Mouse (Mus musculus): Measurements from ENCODE around the gene Daam2. TPM values are rescaled to one million over a fixed set of nuclear protein-coding genes. Genes with fewer than 3 reads are reported as not detected.

Gene Daam2
- total RNA-seq, 1 experiment: 0.13 TPM

DNA sequence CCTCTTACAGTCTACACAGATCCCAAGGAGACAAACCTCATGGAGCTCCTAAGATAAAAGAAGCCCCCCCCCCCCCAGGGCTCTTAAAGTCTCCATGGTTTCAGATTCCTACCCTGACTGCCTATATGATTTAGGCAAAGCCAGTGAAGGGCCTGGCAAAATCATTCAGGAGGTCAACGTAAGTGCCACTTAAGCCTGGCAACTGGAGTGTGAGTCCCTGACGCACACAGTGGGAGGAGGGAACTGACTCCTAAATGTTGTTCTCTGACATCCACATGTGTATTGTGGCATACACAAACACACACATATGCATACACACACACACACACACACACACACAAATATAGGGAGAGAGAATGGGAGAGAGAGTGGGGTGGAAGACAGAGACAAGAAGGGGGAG lies 12.7 kb downstream of the Daam2 start:
- TF ChIP-seq HCFC1 (IDR thresholded peaks at IDR 0.05; ENCODE audit: borderline replicate concordance, insufficient read depth, low read length): no peak
- no peak for TF ChIP-seq MAFK (IDR thresholded peaks at IDR 0.05; ENCODE audit: insufficient read depth, low read depth, low read length)
- TF ChIP-seq ZNF384 (IDR thresholded peaks at IDR 0.05; ENCODE audit: low read depth, low read length): no peak
- TF ChIP-seq ZC3H11A (IDR thresholded peaks at IDR 0.05; ENCODE audit: borderline replicate concordance, low read depth, low read length): no peak
- TF ChIP-seq CHD2 (IDR thresholded peaks at IDR 0.05; ENCODE audit: low read depth, low read length): no peak
- Histone ChIP-seq H3K9ac (ENCODE audit: insufficient read depth, low read depth, low read length, poor library complexity, severe bottlenecking) (no peak overlapping the region), H3K36me3 (ENCODE audit: control insufficient read depth, insufficient read depth, low read length, poor library complexity, severe bottlenecking) (no peaks in the 10 kb centered on the region), H3K9me3 (ENCODE audit: control insufficient read depth, insufficient read depth, low read depth, low read length) (no peaks in the 10 kb centered on the region), H3K4me3 (ENCODE audit: insufficient read depth in 1 of 2, low read depth in 1 of 2, low read length in 2 of 2, poor library complexity in 1 of 2, severe bottlenecking in 1 of 2) (no peak overlapping the region), H3K27ac (ENCODE audit: insufficient read depth, low read depth, low read length, poor library complexity, severe bottlenecking) (no peak overlapping the region), H3K4me1 (ENCODE audit: control insufficient read depth in 2 of 2, insufficient read depth in 2 of 2, low read length in 2 of 2, poor library complexity in 1 of 2) (no peaks in the 10 kb centered on the region)
- DNase-seq (ENCODE audit: low read depth, low spot score): no peak
- in situ Hi-C loops (cut with MboI; ENCODE audit: low sequenced_read_pairs in 2 of 2, unreplicated experiment in 2 of 2): no loop called here

DNA sequence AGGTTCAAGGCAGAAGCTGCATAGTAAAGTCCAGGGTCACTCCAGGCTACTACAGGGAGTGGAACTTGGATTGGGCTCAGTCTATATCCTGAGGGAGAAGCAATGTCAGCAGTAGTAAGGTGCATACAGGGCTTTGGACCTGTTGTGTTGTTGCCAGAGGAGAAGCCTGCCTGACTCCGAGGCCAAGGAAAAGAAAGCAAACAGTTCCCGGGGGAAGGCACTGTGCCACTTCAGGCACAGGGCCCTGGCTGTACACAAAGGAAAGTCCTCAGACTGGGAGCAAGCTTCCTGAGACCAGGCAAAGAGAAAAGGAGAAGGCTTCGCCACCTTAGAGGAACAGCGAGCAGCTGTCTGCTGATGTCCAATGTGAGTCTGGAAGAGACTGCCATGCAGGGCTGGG lies 18.1 kb downstream of the Daam2 start:
- H3K4me3 ChIP-seq (ENCODE audit: insufficient read depth in 1 of 2, low read depth in 1 of 2, low read length in 2 of 2, poor library complexity in 1 of 2, severe bottlenecking in 1 of 2): no peak overlapping the region
- H3K36me3 ChIP-seq (ENCODE audit: control insufficient read depth, insufficient read depth, low read length, poor library complexity, severe bottlenecking): no peaks in the 10 kb centered on the region
- no peak overlapping the region for H3K9ac ChIP-seq (ENCODE audit: insufficient read depth, low read depth, low read length, poor library complexity, severe bottlenecking)
- no peak for TF ChIP-seq MAFK (IDR thresholded peaks at IDR 0.05; ENCODE audit: insufficient read depth, low read depth, low read length)
- TF ChIP-seq HCFC1 (IDR thresholded peaks at IDR 0.05; ENCODE audit: borderline replicate concordance, insufficient read depth, low read length): no peak
- TF ChIP-seq CHD2 (IDR thresholded peaks at IDR 0.05; ENCODE audit: low read depth, low read length): no peak
- TF ChIP-seq ZNF384 (IDR thresholded peaks at IDR 0.05; ENCODE audit: low read depth, low read length): no peak
- TF ChIP-seq ZC3H11A (IDR thresholded peaks at IDR 0.05; ENCODE audit: borderline replicate concordance, low read depth, low read length): no peak
- H3K9me3 ChIP-seq (ENCODE audit: control insufficient read depth, insufficient read depth, low read depth, low read length): no peaks in the 10 kb centered on the region
- DNase-seq (ENCODE audit: low read depth, low spot score): no peak
- no peaks in the 10 kb centered on the region for H3K4me1 ChIP-seq (ENCODE audit: control insufficient read depth in 2 of 2, insufficient read depth in 2 of 2, low read length in 2 of 2, poor library complexity in 1 of 2)
- in situ Hi-C loops (cut with MboI; ENCODE audit: low sequenced_read_pairs in 2 of 2, unreplicated experiment in 2 of 2): no loop called here
- H3K27ac ChIP-seq (ENCODE audit: insufficient read depth, low read depth, low read length, poor library complexity, severe bottlenecking): no peak overlapping the region

DNA sequence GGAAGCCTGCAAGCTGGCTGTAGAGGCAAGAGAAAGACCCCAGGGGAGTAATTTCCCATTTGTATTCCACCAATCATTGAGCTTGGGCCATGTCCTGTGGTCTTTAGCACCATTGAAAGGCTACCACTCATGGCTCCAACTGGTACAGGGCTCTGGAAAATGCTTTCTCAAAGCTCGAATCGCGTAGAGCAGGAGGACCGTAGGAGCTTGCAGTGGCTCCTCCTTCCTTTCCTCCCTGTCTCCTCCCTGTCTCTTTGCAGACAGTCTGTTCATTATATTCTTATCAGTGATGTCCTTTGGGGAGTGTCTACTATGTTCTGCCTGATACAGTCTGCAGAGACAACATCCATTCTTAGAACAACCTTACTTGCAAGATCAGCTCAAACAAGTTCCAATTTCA lies 18.7 kb downstream of the Daam2 start:
- Histone ChIP-seq H3K27ac (ENCODE audit: insufficient read depth, low read depth, low read length, poor library complexity, severe bottlenecking) (no peak overlapping the region), H3K4me3 (ENCODE audit: insufficient read depth in 1 of 2, low read depth in 1 of 2, low read length in 2 of 2, poor library complexity in 1 of 2, severe bottlenecking in 1 of 2) (no peak overlapping the region), H3K36me3 (ENCODE audit: control insufficient read depth, insufficient read depth, low read length, poor library complexity, severe bottlenecking) (no peaks in the 10 kb centered on the region), H3K4me1 (ENCODE audit: control insufficient read depth in 2 of 2, insufficient read depth in 2 of 2, low read length in 2 of 2, poor library complexity in 1 of 2) (no peaks in the 10 kb centered on the region), H3K9ac (ENCODE audit: insufficient read depth, low read depth, low read length, poor library complexity, severe bottlenecking) (no peak overlapping the region), H3K9me3 (ENCODE audit: control insufficient read depth, insufficient read depth, low read depth, low read length) (no peaks in the 10 kb centered on the region)
- no peak for DNase-seq (ENCODE audit: low read depth, low spot score)
- in situ Hi-C loops (cut with MboI; ENCODE audit: low sequenced_read_pairs in 2 of 2, unreplicated experiment in 2 of 2): no loop called here
- TF ChIP-seq MAFK (IDR thresholded peaks at IDR 0.05; ENCODE audit: insufficient read depth, low read depth, low read length): no peak
- TF ChIP-seq ZNF384 (IDR thresholded peaks at IDR 0.05; ENCODE audit: low read depth, low read length): no peak
- TF ChIP-seq HCFC1 (IDR thresholded peaks at IDR 0.05; ENCODE audit: borderline replicate concordance, insufficient read depth, low read length): no peak
- no peak for TF ChIP-seq ZC3H11A (IDR thresholded peaks at IDR 0.05; ENCODE audit: borderline replicate concordance, low read depth, low read length)
- TF ChIP-seq CHD2 (IDR thresholded peaks at IDR 0.05; ENCODE audit: low read depth, low read length): no peak

DNA sequence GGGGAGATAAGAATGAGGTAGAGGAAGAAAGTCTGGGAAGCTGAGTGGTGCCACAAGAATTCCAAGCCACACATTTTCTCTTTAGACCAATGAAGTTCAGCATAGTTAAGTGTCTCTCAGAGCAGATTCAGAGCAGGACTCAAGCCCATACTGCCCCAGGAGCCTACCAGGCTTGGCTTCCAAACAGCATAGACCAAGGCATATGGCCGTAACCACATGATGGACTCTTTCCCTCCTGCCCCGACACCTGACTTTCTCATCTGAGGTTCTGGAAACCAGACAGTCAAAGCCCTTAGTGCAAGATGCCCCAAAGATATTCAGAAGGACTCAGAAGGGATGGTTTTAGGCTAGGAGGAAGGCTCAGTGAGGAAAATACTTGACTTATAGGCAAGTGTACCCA lies 19.6 kb downstream of the Daam2 start:
- in situ Hi-C loops (cut with MboI; ENCODE audit: low sequenced_read_pairs in 2 of 2, unreplicated experiment in 2 of 2): no loop called here
- H3K36me3 ChIP-seq (ENCODE audit: control insufficient read depth, insufficient read depth, low read length, poor library complexity, severe bottlenecking): no peaks in the 10 kb centered on the region

DNA sequence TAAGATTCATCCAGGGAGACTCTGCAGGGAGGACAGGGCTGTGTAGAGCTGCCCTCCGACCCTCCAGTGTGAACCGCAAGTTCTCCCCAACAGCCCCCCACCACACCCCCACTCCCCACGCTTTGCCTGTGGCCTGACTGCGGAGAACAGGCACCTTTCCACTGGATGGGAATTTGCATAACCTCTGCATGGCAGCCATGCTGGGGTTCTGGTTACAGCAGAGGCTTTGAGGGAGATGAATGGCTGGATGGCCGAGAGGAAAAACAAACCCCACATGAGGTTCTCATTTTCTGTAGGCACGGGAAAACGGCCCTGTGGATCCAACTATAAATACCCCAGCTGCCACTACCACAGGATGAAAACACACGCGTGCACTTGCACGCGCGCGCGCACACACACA lies 23.4 kb downstream of the Daam2 start:
- DNase-seq (ENCODE audit: low read depth, low spot score): no peak
- H3K36me3 ChIP-seq (ENCODE audit: control insufficient read depth, insufficient read depth, low read length, poor library complexity, severe bottlenecking): no peaks in the 10 kb centered on the region
- no peaks in the 10 kb centered on the region for H3K9me3 ChIP-seq (ENCODE audit: control insufficient read depth, insufficient read depth, low read depth, low read length)
- in situ Hi-C loops (cut with MboI; ENCODE audit: low sequenced_read_pairs in 2 of 2, unreplicated experiment in 2 of 2): no loop called here
- no peak for TF ChIP-seq MAFK (IDR thresholded peaks at IDR 0.05; ENCODE audit: insufficient read depth, low read depth, low read length)
- TF ChIP-seq CHD2 (IDR thresholded peaks at IDR 0.05; ENCODE audit: low read depth, low read length): no peak
- no peak for TF ChIP-seq ZC3H11A (IDR thresholded peaks at IDR 0.05; ENCODE audit: borderline replicate concordance, low read depth, low read length)
- no peak for TF ChIP-seq HCFC1 (IDR thresholded peaks at IDR 0.05; ENCODE audit: borderline replicate concordance, insufficient read depth, low read length)
- TF ChIP-seq ZNF384 (IDR thresholded peaks at IDR 0.05; ENCODE audit: low read depth, low read length): no peak
- no peak overlapping the region for H3K4me3 ChIP-seq (ENCODE audit: insufficient read depth in 1 of 2, low read depth in 1 of 2, low read length in 2 of 2, poor library complexity in 1 of 2, severe bottlenecking in 1 of 2)
- H3K4me1 ChIP-seq (ENCODE audit: control insufficient read depth in 2 of 2, insufficient read depth in 2 of 2, low read length in 2 of 2, poor library complexity in 1 of 2): no peaks in the 10 kb centered on the region
- no peak overlapping the region for H3K9ac ChIP-seq (ENCODE audit: insufficient read depth, low read depth, low read length, poor library complexity, severe bottlenecking)
- no peak overlapping the region for H3K27ac ChIP-seq (ENCODE audit: insufficient read depth, low read depth, low read length, poor library complexity, severe bottlenecking)

More for the DNA sequence above, 19.6 kb downstream of the Daam2 start:
- Histone ChIP-seq H3K9ac (ENCODE audit: insufficient read depth, low read depth, low read length, poor library complexity, severe bottlenecking) (no peak overlapping the region), H3K9me3 (ENCODE audit: control insufficient read depth, insufficient read depth, low read depth, low read length) (no peaks in the 10 kb centered on the region), H3K4me1 (ENCODE audit: control insufficient read depth in 2 of 2, insufficient read depth in 2 of 2, low read length in 2 of 2, poor library complexity in 1 of 2) (no peaks in the 10 kb centered on the region), H3K4me3 (ENCODE audit: insufficient read depth in 1 of 2, low read depth in 1 of 2, low read length in 2 of 2, poor library complexity in 1 of 2, severe bottlenecking in 1 of 2) (no peak overlapping the region), H3K27ac (ENCODE audit: insufficient read depth, low read depth, low read length, poor library complexity, severe bottlenecking) (no peak overlapping the region)
- no peak for DNase-seq (ENCODE audit: low read depth, low spot score)
- no peak for TF ChIP-seq ZNF384 (IDR thresholded peaks at IDR 0.05; ENCODE audit: low read depth, low read length)
- TF ChIP-seq ZC3H11A (IDR thresholded peaks at IDR 0.05; ENCODE audit: borderline replicate concordance, low read depth, low read length): no peak
- no peak for TF ChIP-seq HCFC1 (IDR thresholded peaks at IDR 0.05; ENCODE audit: borderline replicate concordance, insufficient read depth, low read length)
- no peak for TF ChIP-seq MAFK (IDR thresholded peaks at IDR 0.05; ENCODE audit: insufficient read depth, low read depth, low read length)
- no peak for TF ChIP-seq CHD2 (IDR thresholded peaks at IDR 0.05; ENCODE audit: low read depth, low read length)
